Mouse (Mus musculus) lung, adult 18-20 months (tissue): ENCODE measurements around the gene Gsap.
"Not testable (repeated sequence)": the region's sequence is repeated elsewhere in the genome, so short reads cannot be mapped to it uniquely, and the experiment has no call there.

ENCODE experiments used
- DNase-seq, 2 experiments: peaks; one replicate each; pipeline ENCODE4 v3.0.0; 2022; ENCODE audit warnings: mixed read lengths in 2 of 2

The Gsap gene

DNA sequence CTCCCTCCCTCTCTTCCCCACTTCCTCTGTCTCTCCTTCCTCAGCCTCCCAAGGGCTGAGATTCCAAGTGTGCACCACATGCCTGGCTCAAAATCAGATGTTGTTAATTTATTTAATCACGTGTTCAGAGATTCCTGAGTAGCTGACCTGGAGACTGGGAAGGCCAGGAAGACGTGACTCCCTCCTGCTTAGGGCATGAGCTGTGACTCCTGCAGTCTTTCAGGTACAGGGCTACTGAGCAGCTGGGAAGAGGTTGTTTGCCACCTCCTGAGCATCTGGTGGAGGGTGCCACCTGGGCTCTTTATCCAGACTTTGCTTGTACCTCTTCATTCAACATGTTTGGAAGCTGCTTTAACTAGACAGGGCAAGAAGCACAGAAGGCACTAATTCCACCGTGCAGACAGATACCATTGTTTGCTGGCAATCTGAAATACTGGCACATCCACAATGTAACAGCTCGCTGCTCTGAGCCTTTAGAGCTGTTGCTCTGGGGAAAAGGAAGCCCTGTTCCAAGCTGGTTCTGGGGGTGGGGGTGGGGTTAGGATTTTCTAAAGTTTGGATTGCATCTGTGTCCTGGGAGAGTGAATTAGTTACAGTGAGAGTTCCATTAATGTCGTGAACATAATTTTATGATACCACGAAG lies 75.3 kb downstream of the Gsap start:
- DNase-seq = no peak

DNA sequence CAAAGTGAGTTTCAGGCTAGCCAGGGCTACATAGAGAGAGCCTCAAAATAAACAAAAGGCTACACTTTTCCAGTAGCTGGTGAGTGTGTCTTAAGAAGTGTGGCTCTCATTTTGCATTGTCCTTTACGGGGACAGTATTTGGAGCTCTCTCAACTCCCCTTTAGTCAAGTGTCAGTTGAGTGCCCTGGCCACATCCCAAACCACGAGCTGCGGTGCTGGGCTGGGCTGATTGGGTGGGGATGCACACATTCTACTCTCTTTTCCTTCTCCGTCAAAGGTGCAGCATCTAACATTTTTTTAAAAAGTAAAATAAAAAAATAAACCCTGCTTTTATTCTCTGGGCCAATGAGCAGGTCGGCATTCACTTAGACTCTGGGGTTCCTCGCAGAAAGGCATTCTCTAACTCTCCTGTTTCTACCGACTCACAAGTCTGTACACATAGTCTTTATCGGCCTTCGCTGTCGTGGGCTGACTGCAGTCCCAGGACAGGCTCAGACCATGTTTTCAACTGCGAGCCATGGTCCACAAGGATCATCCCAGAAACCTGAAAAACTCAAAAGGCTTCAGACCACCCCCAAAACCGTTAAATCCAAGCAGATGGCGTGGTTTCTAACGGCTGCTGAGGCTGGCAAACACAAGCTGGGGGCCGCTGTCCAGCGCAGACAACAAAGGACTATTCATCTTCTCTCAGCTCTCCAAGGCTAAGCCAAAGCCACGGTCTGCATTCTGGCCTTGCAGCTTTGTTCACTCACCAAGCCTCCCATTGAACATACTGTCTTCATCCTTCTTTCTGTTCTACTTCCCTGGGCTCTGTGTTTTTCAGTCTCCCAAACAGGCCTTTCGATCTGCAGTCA lies 77.4 kb downstream of the Gsap start:
- DNase-seq = peak; percentile 43 to 54

- DNase-seq = no peak
These were observed 78.4 kb downstream of the Gsap start for GRCm38 (mm10) chr5:21264352-21265021.

- peak; percentile 68 to 74 for DNase-seq
These were observed 79.0 kb downstream of the Gsap start for GRCm38 (mm10) chr5:21265049-21265448.

- peak in 1 of 2 experiments; percentile 51 for DNase-seq
These were observed 81.0 kb downstream of the Gsap start for GRCm38 (mm10) chr5:21267090-21267489.

- peak in 1 of 2 experiments; percentile 13 for DNase-seq
These were observed 83.4 kb downstream of the Gsap start for GRCm38 (mm10) chr5:21269446-21269845.

GRCm38 (mm10) chr5:21270756-21271155 lies 84.7 kb downstream of the Gsap start:
- DNase-seq = no peak

GRCm38 (mm10) chr5:21271386-21272354 lies 85.6 kb downstream of the Gsap start:
- DNase-seq = peak in 1 of 2 experiments; percentile 15

- DNase-seq = not testable (repeated sequence)
These were observed 91.6 kb downstream of the Gsap start for GRCm38 (mm10) chr5:21277685-21278084.

DNA sequence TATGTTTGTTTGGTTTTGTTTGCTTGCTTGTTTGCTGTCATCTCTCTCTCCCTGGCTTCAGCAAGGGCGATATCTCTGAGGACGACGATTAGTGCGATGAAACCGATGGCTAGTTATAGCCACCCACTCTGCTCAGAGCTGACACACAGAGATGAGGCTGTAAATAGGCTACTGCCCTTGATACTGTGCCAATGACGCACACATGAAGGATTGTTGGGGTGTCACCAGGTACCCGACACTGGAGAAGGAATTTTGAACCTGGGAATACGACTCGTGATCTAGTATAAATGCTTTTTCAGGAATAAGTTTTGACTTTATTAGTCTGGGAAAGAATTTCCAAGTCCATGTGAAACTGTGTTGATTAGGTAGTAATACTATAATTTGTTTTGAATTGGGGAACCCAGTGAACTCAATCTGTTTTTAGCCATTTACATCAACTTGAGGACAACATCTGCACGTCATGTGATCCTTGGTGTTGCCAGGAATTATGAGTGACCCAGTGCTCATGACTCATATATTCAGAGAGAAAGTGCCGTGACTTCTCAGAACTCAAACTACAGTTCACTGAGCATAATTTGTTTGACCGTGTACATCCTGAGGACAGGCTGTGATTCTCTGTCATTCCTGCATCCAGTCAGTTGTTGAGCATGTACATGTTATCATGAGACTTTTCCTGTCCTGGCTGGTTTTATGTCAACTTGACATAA lies 97.5 kb downstream of the Gsap start:
- DNase-seq = no peak

DNA sequence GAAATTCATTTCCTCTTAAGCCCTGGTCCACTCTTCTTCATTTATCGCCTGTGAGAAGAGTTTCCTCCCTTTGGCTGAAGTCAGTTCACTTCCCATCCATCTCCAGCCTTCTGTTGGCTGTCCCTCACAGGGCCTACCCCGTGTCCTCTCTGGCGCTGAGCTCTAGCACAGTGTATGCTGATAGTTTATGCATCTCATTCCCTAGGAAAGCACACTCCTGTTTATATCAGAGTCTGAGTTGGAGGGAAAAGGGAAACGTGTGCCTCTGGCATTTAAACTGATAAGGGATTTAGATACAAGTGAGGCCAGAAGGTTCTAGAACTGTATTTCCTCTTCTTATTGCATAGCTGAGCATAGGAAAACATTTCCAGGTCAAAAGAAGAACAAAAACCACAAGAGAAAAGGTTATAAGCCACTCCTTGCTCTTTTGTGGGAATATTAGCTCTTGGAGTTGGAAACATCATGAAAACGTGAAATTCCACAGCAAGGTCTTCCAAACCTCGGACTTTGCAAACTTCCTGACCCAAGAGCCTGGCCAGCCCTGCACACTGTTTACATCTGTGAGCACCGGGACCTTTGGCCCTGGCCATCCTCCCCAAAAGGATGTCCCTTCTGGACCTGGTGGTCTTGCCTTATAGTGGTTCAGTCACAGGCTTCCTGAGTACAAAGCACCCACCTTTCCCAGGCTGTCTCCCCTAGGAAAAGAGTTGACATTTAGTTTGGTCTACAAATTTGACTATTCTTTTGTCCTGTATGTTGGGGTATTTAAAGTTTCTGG lies 102.8 kb downstream of the Gsap start:
- no peak for DNase-seq

GRCm38 (mm10) chr5:21290594-21290993 lies 104.5 kb downstream of the Gsap start:
- no peak for DNase-seq

GRCm38 (mm10) chr5:21295683-21296082 lies 109.6 kb downstream of the Gsap start:
- no peak for DNase-seq

- peak in 1 of 2 experiments; percentile 6 for DNase-seq
These were observed 113.2 kb downstream of the Gsap start for GRCm38 (mm10) chr5:21299076-21299755.

DNA sequence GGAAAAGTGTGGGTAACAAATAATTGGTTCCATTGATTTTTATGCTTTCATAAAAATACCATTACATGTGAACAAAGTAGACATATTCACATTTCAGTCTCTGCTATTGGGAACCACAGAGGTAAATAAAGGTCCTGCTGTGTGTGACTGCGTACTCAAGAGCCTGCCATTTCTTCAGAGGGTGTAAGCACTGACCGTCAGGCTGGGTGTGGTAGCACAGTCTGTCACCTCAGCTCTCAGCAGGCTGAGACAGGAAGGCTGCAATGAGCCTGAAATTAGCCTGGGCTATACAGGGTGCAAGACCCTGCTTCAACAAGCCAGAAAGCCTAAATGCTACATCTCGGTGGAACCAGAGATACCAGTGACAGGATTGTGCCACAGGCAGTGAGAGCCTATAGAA lies 114.0 kb downstream of the Gsap start:
- DNase-seq = no peak

DNA sequence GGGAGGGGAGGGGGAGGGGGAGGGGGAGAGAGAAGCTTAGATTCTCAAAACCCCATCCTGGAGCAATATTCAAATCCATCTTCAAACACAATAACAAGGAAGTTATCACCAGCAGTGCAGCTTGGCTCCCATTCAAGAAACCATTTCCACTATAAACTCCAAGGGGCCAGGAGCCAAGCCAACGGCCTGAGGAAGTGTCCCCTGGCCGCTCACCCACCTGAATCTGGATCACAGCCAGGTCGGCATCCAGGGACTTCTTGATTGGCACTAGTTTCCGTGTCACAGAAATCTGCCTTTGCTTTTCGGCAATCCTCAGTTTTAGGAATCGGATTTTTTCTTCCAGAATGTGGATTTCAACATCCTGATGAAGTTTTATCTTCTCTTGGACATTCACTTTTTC lies 115.0 kb downstream of the Gsap start:
- DNase-seq = peak in 1 of 2 experiments; percentile 4

DNA sequence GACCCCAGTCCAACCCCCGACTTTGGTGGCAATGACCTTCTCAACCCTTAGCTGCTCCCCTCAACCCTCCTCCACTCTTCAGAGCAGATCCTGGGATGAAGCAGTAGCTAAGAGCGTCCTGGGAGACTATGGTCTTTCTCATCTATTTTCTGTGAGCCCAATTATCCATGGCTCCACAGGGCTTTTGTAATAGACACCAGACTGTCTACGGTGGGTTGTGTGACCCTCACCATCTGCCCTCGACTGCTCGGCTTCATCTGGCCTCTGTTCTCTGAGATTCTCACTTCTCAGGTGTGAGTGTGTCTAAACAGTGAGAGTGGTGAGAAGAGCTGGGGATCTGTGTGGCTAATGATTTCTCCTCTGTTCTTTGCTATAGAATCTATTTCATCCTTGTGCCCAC lies 121.1 kb downstream of the Gsap start:
- DNase-seq = no peak

GRCm38 (mm10) chr5:21314696-21315095 lies 128.6 kb downstream of the Gsap start:
- no peak for DNase-seq

DNA sequence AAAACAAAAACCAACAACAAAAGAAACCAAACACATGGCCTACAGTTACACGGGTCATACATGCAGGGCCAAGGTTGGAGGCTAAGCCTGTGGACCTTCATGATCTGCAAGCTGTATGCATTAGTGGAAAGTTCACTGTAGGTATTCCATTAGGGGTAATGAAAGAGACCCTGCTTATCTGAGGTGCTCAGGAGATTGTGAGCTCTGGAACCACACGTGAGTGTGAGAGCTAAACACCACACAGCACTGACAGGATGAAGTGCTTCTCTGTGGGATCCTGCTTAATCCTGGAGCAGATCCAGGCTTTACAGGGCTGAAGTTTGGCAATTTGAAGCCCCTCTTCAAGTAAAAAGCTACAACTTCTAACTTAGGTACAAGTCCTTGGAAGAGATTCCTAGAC lies 134.1 kb downstream of the Gsap start:
- no peak for DNase-seq

- peak; percentile 61 to 65 for DNase-seq
These were observed 140.4 kb downstream of the Gsap start for GRCm38 (mm10) chr5:21326494-21326893.
